ENCODE assay signal across 21 mouse cellular contexts in genomic region chr13:63886429-63887052, GRCm38 (mm10).
DNase-seq lines count a peak whose midpoint lies in the region; ATAC-seq and TF ChIP-seq lines count a peak whose summit lies in the region.
"Had no signal": no experiment of that assay in that cellular context is flagged by ENCODE, and none has a peak within 500 bp of the region (broad histone marks: within the 10 kb centered on the region; RNA-seq: fewer than 3 reads in every experiment).

No protein-coding gene starts in this region.

- ATAC-seq in liver, embryonic 12.5 days, result peak; percentile 57; the same call in 1 of the 2 replicates
- ATAC-seq in liver, postnatal 0 days, result no peak
- ATAC-seq in liver, embryonic 14.5 days (ENCODE audit: insufficient read depth), result peak; percentile 51; the same call in 1 of the 2 replicates
- ATAC-seq: forebrain, embryonic 13.5 days; intestine, embryonic 15.5 days; midbrain, embryonic 16.5 days had no signal

- no peak for DNase-seq in liver, postnatal 0 days
- DNase-seq in thymus, postnatal 25 days, result peak; percentile 29
- no peak for DNase-seq in thymus, adult 18-20 months
- DNase-seq in liver, embryonic 14.5 days (ENCODE audit: low read depth in 3 of 3, low spot score in 3 of 3), result no peak
- no peak for DNase-seq in urinary bladder, adult 18-20 months (ENCODE audit: low spot score in 2 of 2)
- no peak for DNase-seq in adrenal gland, postnatal 4 days (ENCODE audit: low spot score in 2 of 2)
- DNase-seq in left cerebral cortex, postnatal 25 days (ENCODE audit: low spot score in 2 of 2), result no peak
- DNase-seq: cerebellum, postnatal 10 days; embryo, embryonic 11 days; gastrocnemius, postnatal 14 days; heart, postnatal 10 days; layer of hippocampus, postnatal 36 days; lung, adult 2 months; right cerebral cortex, adult 18-20 months; spleen, adult 18-20 months had no signal

- H3K4me2 ChIP-seq in liver, embryonic 12.5 days, result no peak overlapping the region
- H3K4me2 ChIP-seq in liver, postnatal 0 days (ENCODE audit: low read depth, low read length), result no peak overlapping the region
- no peak overlapping the region for H3K4me2 ChIP-seq in liver, embryonic 14.5 days (ENCODE audit: low read depth)
- H3K4me2 ChIP-seq: forebrain, embryonic 13.5 days; hindbrain, embryonic 12.5 days; intestine, embryonic 15.5 days had no signal

- no peaks in the 10 kb centered on the region for H3K27me3 ChIP-seq in liver, embryonic 12.5 days (replicated peaks)
- no peaks in the 10 kb centered on the region for H3K27me3 ChIP-seq in liver, postnatal 0 days (ENCODE audit: insufficient read depth, low read length)
- no peaks in the 10 kb centered on the region for H3K27me3 ChIP-seq in liver, embryonic 14.5 days (ENCODE audit: control insufficient read depth, insufficient read depth, low read length)
- H3K27me3 ChIP-seq: forebrain, embryonic 13.5 days; hindbrain, embryonic 12.5 days; intestine, embryonic 15.5 days had no signal

- peaks cover 7% of the 10 kb centered on the region for H3K36me3 ChIP-seq in liver, embryonic 12.5 days
- peaks cover 7% of the 10 kb centered on the region for H3K36me3 ChIP-seq in liver, postnatal 0 days (replicated peaks; ENCODE audit: insufficient read depth, low read length)
- H3K36me3 ChIP-seq in liver, embryonic 14.5 days (replicated peaks; ENCODE audit: control insufficient read depth, insufficient read depth, low read depth), result no peaks in the 10 kb centered on the region; the same call in 1 of the 2 replicates
- H3K36me3 ChIP-seq: intestine, embryonic 15.5 days had no signal

- TF ChIP-seq CTCF in liver, postnatal 0 days (IDR thresholded peaks at IDR 0.05; ENCODE audit: low read depth), result no peak
- TF ChIP-seq CTCF in liver, embryonic 14.5 days (IDR thresholded peaks at IDR 0.05; ENCODE audit: low read depth), result no peak

- H3K9me3 ChIP-seq in liver, embryonic 12.5 days (replicated peaks), result no peaks in the 10 kb centered on the region
- no peaks in the 10 kb centered on the region for H3K9me3 ChIP-seq in liver, postnatal 0 days (ENCODE audit: low read length)
- H3K9me3 ChIP-seq in liver, embryonic 14.5 days (ENCODE audit: control insufficient read depth, low read length), result no peaks in the 10 kb centered on the region
- H3K9me3 ChIP-seq: forebrain, embryonic 13.5 days; hindbrain, embryonic 12.5 days; intestine, embryonic 15.5 days; limb, embryonic 10.5 days had no signal

- H3K9ac ChIP-seq in liver, embryonic 12.5 days, result no peak overlapping the region
- H3K9ac ChIP-seq in liver, postnatal 0 days (replicated peaks), result no peak overlapping the region
- H3K9ac ChIP-seq in liver, embryonic 14.5 days (replicated peaks), result no peak overlapping the region
- H3K9ac ChIP-seq: forebrain, embryonic 13.5 days; hindbrain, embryonic 12.5 days; intestine, embryonic 15.5 days had no signal

- H3K27ac ChIP-seq in liver, embryonic 12.5 days, result peak overlapping the region; percentile 67
- H3K27ac ChIP-seq in liver, postnatal 0 days (ENCODE audit: low read depth), result no peak overlapping the region
- peak overlapping the region; percentile 52 for H3K27ac ChIP-seq in liver, embryonic 14.5 days
- H3K27ac ChIP-seq: forebrain, embryonic 13.5 days; hindbrain, embryonic 12.5 days; limb, embryonic 10.5 days had no signal

- H3K4me1 ChIP-seq in liver, embryonic 12.5 days, result peaks cover 29% of the 10 kb centered on the region
- H3K4me1 ChIP-seq in liver, postnatal 0 days (ENCODE audit: insufficient read depth), result peaks cover 3% of the 10 kb centered on the region; the same call in 1 of the 2 replicates
- H3K4me1 ChIP-seq in liver, embryonic 14.5 days (replicated peaks; ENCODE audit: control insufficient read depth in 2 of 2, insufficient read depth in 2 of 2, low read length in 1 of 2), result peaks cover 12 to 27% of the 10 kb centered on the region in 2 experiments
- H3K4me1 ChIP-seq: forebrain, embryonic 13.5 days; hindbrain, embryonic 12.5 days; intestine, embryonic 15.5 days had no signal

- intact Hi-C loops in left cerebral cortex, postnatal 25 days (cut with DNase I), result no loop called here

- no peak for TF ChIP-seq EP300 in liver, postnatal 0 days (IDR thresholded peaks at IDR 0.05; ENCODE audit: low read depth)
- TF ChIP-seq EP300 in liver, embryonic 14.5 days (IDR thresholded peaks at IDR 0.05; ENCODE audit: low read depth), result no peak

- H3K4me3 ChIP-seq in liver, embryonic 12.5 days, result no peak overlapping the region
- H3K4me3 ChIP-seq in liver, postnatal 0 days (ENCODE audit: low read depth, low read length), result no peak overlapping the region
- no peak overlapping the region for H3K4me3 ChIP-seq in liver, embryonic 14.5 days (ENCODE audit: insufficient read depth in 1 of 2, low read depth in 2 of 2, low read length in 2 of 2)
- H3K4me3 ChIP-seq: forebrain, embryonic 13.5 days; hindbrain, embryonic 12.5 days; intestine, embryonic 15.5 days; limb, embryonic 10.5 days had no signal

- 54% methylated on average over 3 of the region's 3 CpGs for WGBS in liver, embryonic 12.5 days (ENCODE audit: insufficient replicate concordance)
- 48% methylated on average over 3 of the region's 3 CpGs for WGBS in liver, postnatal 0 days (ENCODE audit: insufficient replicate concordance)
- WGBS in liver, embryonic 14.5 days (ENCODE audit: insufficient replicate concordance), result 27% methylated on average over 3 of the region's 3 CpGs
